Mouse (Mus musculus): ENCODE data around the gene Qser1. TPM values are rescaled to one million over a fixed set of nuclear protein-coding genes. Genes with fewer than 3 reads are reported as not detected.

Qser1 gene
- total RNA-seq, 2 experiments from 2014 or later = 13.5 to 16.1 TPM

- DNase-seq (ENCODE audit: low spot score in 2 of 2) = no peak
Observed at GRCm38 (mm10) chr2:104817555-104818330, 1.2 kb upstream of the Qser1 start.

DNA sequence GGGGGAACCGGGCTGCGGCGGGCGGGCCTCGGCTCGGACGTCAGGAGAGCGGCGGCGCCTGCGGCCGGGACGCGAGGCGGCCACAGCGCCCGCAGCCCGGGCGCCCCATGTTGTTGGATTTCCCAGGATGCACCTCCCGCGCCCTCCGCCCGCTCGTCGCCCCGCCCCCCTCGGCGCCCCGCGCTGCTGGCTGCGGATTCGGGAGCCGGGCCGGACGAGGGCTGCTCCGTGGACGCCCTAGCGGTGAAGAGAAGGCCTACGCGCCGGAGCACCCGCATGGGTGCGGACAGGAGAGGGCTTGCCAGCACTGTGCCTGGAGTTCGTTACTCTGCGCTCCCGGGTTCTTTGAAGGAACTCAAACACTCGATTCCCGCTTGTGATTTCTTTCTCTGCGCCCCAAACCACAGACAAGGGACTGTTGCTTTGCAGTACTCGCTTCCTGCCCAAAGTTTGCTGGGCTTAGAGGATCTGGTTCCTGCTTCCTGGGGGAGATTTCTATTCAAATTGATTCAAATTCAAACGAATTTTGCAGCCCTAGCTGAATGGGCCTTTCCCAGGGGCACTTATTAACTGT is 393 bp upstream of the Qser1 start:
- peak; percentile 89 to 94 for DNase-seq (ENCODE audit: low spot score in 2 of 2)

- peak in 1 of 2 experiments; percentile 47 for DNase-seq (ENCODE audit: low spot score in 2 of 2)
Observed at GRCm38 (mm10) chr2:104815561-104816370, 794 bp downstream of the Qser1 start.

- no peak for DNase-seq (ENCODE audit: low spot score in 2 of 2)
Observed at GRCm38 (mm10) chr2:104814181-104814951, 2.2 kb downstream of the Qser1 start.

DNA sequence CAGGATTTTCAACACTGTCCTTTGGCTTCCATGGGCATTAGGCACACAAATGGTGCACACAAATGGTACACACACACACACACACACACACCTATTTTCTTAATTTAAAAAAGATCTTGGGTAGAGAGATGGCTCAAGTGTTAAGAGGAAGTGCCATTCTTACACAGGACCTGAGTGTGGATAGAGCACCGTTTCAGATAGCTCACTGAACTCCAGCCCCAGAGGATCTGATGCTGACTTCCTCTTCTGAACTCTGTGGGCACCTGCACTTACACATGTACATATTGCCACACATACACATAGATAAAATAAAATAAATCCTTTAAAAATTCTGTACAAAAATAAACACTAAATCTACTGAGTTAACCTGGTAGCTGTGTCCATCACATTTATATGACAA is 11.1 kb downstream of the Qser1 start:
- DNase-seq (ENCODE audit: low spot score in 2 of 2) = no peak

DNA sequence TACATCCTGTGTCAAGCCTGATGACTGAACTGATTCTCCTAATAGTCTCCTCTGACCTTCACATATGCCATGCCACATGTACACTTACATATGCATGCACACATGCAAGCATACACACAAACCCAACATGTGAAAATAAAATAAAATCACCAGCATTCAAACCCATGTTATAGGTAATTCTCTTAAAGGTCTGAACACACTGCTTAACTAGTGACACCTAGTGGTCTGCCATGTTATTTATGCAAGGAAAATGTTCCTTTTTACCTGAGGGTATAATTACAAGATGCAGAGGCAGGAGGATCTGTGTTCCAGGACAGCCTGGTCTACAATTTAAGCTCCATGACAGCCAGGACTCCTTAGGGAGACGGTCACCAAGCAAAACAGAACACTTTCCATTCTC is 41.8 kb downstream of the Qser1 start:
- no peak for DNase-seq (ENCODE audit: low spot score in 2 of 2)

DNA sequence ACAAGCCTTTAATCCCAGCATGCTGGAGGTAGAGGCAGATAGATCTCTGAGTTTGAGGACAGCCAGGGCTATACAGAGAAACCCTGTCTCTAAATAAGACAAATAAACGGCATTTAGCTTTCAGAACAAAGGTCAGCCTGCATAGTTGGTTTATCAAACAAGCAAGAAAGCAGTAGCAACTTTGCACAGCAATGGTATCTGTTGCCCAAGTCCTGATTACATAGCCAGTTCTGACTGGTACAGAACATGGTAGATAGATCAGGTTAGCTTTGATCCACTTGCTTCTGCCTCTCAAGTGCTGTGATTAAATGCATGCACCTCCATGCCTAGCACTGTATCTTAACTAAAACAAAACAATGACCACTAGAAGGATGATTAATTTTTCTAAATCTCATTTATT is 47.9 kb downstream of the Qser1 start:
- no peak for DNase-seq (ENCODE audit: low spot score in 2 of 2)

DNA sequence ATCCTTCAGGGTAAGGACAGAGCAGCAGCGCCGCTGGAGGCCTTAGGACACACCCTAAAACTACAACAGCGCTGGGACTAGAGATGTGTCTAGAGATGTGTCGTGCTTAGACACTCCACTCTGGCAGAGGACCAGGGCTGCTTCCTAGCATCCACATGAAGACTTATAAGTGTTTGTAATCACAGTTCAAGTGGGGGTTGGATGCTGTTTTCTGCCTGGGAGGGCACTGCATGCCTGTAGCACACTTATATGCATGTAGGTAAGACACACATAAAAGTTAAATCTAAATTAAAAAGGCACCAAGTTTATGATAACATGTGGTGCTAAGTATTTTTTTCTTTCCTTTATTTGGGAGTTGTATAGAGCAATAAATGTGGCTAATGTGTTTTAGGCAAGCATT is 52.5 kb downstream of the Qser1 start:
- no peak for DNase-seq (ENCODE audit: low spot score in 2 of 2)

- DNase-seq (ENCODE audit: low spot score in 2 of 2) = no peak
Observed at GRCm38 (mm10) chr2:104763134-104763703, 53.3 kb downstream of the Qser1 start.

GRCm38 (mm10) chr2:104750611-104751010 is 65.9 kb downstream of the Qser1 start:
- no peak for DNase-seq (ENCODE audit: low spot score in 2 of 2)

DNA sequence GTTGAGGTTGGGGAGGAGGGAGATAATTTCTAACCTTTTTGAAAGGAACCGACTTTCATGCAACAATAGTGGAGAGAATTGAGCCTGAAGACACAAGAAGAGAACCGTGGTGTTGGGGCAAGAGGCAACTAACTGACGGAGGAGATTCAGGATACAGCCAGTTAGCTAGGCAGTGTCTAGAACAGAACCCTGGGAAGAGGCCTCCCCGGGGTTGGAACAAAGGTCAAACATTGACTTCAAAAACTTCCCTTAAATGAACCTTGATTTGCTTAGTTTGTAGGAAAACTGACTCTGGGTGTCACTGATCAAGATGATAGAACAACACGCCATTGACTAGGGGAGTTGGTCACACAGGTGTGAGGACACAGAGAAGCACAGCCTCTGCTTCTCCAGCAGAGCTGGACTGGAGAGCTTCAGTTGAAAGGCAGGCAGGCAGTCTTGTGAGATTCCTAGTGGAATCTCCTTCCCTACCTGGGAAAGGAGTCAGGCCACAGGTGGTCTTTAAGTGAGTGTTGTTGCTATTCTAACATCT is 67.8 kb downstream of the Qser1 start:
- DNase-seq (ENCODE audit: low spot score in 2 of 2) = no peak

GRCm38 (mm10) chr2:104746251-104746650 is 70.3 kb downstream of the Qser1 start:
- no peak for DNase-seq (ENCODE audit: low spot score in 2 of 2)

DNA sequence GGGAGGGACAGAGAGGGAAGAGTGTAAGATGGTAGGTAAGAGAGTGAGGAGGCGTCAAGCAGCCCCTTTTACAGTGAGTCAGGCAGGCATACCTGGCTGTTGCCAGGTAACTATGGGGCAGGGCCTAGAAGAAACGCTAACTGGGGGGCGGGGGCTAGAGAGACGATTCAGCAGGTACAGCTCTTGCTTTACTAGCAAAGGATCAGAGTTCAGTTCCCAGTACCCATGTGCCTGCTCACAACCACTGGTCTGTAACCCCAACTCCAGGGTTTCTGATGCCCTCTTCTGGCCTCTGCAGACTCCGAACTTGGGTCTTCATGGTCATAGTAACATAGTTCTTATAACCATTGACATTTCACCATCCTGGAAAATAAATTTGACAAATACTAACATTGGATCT is 72.6 kb downstream of the Qser1 start:
- DNase-seq (ENCODE audit: low spot score in 2 of 2) = no peak

DNA sequence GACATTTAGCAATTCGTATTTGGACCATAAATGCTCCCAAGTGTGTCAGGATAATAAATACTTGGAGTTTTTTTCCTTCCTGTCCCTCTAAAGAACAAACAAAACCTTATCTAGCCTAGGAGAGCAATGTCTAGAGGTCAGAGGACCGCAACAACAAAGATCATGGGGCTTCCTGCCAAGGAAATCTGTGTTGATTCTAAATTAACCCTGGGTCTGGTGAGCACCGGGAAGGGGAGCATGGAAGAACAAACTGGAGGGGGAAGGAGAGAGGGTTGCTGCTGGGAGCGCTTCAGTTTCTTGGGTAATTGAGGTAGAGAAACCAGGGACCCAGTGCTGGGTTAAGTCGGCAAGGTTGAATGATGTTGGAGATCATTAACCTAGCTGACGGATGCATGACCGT is 73.4 kb downstream of the Qser1 start:
- no peak for DNase-seq (ENCODE audit: low spot score in 2 of 2)

GRCm38 (mm10) chr2:104742741-104743064 is 73.9 kb downstream of the Qser1 start, which contains the start of gene Depdc7:
Gene Depdc7 (minus strand): TSS chr2:104742878.
- peak; percentile 82 to 86 for DNase-seq (ENCODE audit: low spot score in 2 of 2)

GRCm38 (mm10) chr2:104741896-104742740 is 74.4 kb downstream of the Qser1 start:
- no peak for DNase-seq (ENCODE audit: low spot score in 2 of 2)

DNA sequence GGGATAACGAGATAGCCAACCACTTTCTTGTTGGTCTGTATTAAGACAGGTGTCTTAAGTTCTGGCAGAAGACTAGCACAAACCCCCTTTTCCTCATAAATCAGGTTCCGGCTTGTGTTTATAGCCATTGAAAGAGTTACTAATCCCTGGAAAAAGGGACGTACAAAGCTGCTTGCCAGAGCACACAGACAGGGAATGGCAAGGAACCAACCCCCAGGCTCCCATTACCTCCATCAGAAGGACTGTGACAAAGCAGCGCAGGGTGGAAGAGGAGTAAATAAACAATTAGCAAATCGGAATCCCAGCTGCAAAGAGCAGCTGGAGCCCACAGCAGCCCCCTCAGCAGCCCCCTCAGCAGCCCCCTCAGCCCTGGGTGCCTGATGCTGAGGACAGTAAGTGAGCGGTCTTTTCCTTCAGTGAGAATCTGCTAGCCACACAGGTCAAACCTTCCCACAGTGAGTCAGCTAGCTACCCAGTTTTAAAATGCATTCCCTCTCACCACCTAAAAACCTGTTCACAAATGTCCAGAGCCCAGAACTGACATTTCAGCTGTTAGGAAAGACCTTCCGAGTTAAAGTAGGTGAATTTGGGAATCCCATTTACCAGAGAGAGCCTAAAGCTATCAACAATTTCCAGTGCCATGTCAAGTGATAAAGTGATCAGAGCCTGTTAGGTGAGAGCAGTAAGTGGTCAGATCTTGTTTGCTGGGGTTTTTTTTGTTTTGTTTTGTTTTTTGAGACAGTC is 75.4 kb downstream of the Qser1 start:
- DNase-seq (ENCODE audit: low spot score in 2 of 2) = no peak

GRCm38 (mm10) chr2:104740248-104740949 is 76.2 kb downstream of the Qser1 start:
- no peak for DNase-seq (ENCODE audit: low spot score in 2 of 2)

DNA sequence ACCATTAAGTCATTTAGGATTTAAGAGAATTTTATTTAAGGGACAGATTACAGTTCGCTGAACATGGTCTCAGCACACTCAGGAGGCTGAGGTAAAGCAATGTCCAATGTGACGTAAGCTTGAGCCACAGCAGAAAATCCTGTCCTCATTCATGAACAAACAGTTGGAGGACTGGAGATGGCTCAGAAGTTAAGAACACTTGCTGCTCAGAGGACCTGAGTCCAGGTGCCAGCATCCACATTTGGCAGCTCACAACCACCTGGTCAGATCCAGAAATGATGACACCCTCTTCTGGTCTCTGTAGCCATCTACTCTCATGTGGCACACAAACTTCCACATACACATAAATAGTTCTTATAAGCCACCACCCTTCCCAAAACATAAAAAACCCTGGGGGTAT is 76.9 kb downstream of the Qser1 start:
- DNase-seq (ENCODE audit: low spot score in 2 of 2) = no peak
